13 mouse cellular contexts compared by ENCODE assay signal in genomic region chr13:8783686-8784307, GRCm38 (mm10).
"Had no signal": no experiment of that assay in that cellular context is flagged by ENCODE, and none has a peak within 500 bp of the region (broad histone marks: within the 10 kb centered on the region; RNA-seq: fewer than 3 reads in every experiment).

No protein-coding gene starts in this region.

- H3K27ac ChIP-seq: kidney, postnatal 0 days; left cerebral cortex, adult 2 months; liver, embryonic 13.5 days; neural tube, embryonic 12.5 days; neural tube, embryonic 15.5 days had no signal

- H3K27me3 ChIP-seq: liver, embryonic 13.5 days; neural tube, embryonic 12.5 days; neural tube, embryonic 15.5 days had no signal

- H3K9me3 ChIP-seq: liver, embryonic 13.5 days; neural tube, embryonic 12.5 days; neural tube, embryonic 15.5 days had no signal

- H3K4me3 ChIP-seq: left cerebral cortex, adult 2 months; liver, embryonic 13.5 days; neural tube, embryonic 12.5 days; neural tube, embryonic 15.5 days had no signal

- H3K36me3 ChIP-seq: liver, embryonic 13.5 days; neural tube, embryonic 12.5 days; neural tube, embryonic 15.5 days had no signal

- DNase-seq: kidney, adult 2 months; kidney, postnatal 25 days; layer of hippocampus, postnatal 36 days; liver, embryonic 13.5 days; lung, adult 2 months; lung, postnatal 14 days; lung, postnatal 4 days; thymus, adult 2 months had no signal

- H3K4me2 ChIP-seq: liver, embryonic 13.5 days; midbrain, embryonic 11.5 days; neural tube, embryonic 12.5 days; neural tube, embryonic 15.5 days had no signal

- H3K9ac ChIP-seq: liver, embryonic 13.5 days; neural tube, embryonic 12.5 days; neural tube, embryonic 15.5 days had no signal

- H3K4me1 ChIP-seq: liver, embryonic 13.5 days; neural tube, embryonic 12.5 days; neural tube, embryonic 15.5 days had no signal
